Mouse (Mus musculus): ENCODE data around the gene Lactb.

Gene Lactb

DNA sequence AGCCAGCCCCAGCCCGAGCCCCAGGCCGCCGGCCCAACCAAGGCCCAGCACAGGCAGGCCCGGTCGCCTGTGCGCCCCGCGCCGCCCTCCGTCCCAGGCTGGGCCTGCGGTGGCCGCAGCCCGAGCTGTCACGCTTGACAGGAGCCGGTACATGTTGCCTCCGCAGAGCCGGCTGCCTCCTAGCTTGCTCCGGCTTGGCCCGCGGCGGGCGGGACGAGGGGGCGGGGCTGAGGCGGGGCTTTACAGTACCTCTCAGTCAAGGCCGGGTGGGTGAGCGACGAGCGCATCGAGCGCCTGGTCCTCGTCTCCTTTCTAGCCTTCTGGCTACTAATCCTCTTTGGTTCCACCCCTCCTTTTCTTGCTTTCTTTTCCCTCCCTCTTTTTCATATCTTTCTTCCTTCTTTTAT is at the start of gene Lactb:
TSS of gene Lactb (minus strand) at position 246 of the 407 bp plus-strand sequence.
- peak; percentile 97 for DNase-seq

DNA sequence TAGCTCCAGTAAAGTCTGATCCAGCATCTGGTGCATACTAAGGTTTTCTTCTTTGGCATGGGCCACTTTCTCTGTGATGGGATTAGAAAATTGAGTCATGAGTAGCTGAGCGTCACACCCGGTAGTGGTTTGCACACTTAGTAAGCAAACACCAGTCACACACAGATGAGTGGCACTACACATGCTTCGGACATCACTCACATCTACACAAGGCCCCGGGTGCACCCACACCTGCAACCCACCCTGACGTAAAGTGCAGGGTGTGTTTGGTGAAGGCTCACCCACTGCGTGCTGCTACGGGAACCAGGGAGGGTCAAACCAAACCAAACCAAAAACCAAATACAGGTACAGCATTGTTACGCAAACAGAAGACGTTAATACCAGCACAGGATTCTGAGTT is 48.1 kb upstream of the Lactb start:
- no peak for DNase-seq

DNA sequence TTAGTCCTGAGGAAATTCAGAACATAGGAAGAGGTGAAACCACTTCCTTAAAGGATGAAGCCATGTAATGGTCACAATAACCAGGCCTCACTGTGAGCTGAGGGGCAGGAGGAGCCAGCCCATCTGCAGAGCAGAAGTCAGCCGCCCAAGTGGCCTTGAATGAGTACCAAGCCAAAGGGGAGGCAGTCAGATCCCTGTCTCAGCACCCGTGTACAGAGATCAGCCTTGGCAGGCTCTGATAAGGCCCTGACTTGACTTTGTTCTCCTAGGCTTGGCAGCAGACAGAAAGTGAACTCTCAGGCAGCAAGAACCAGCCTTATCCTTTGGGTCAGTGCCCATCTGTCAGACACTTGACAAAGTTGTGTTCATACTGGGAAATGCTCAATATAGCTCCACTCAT is 44.8 kb upstream of the Lactb start:
- DNase-seq: no peak

DNA sequence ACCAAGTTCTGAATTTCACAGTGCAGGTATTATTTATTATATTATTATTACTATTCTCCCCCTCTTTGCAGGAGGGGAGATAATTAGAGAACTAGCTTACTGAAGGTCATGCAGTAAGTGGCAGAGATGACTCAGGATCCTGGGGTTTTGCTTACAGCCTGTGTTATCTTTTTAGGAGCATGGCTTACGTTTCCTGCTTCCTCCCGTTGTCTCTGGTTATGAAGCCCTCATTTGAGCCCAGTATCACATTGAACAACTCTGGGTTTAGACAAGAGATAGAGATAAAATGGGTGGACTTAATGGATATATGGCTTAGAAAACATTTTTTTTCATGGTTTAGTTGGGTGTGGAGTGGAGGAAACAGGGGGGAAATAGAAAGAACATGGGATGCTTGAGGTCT is 38.2 kb upstream of the Lactb start:
- no peak for DNase-seq

DNA sequence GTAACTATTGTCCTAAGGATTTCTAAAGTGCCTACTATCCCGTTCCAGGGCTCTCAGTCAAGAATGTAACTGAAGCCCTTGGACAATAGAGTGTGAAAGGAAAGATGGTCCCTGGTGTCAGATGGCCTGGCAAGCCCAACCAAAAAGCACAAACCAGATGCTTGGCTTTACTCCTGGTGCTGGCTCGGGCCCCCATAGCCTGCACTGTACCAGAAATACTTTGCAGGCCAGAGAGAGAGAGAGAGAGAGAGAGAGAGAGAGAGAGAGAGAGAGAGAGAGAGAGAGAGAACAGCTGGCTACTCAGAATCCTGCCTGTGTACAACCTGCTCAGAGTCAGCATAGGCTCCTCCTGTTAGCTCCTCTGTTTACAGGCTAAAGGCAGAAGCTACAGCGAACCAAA is 37.2 kb upstream of the Lactb start:
- no peak for DNase-seq

DNA sequence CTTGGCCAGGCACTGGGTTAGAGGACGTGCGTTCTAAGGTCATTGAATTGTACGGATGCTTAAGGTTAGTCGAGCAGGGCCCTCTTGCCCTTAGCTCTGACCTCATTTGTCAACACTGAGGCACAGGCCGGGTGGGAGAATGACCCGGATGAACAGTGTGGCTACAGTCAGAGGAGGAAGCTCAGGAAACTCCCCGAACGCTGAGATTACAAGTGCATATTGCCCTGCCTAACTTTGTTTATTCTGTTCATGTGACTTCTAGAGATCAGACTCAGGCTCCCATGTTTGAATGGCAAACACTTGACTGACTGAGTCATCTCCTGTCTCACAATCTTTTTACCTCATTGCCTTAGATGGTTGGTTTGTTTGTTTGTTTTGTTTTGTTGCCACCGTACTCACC is 36.2 kb upstream of the Lactb start:
- no peak for DNase-seq

DNA sequence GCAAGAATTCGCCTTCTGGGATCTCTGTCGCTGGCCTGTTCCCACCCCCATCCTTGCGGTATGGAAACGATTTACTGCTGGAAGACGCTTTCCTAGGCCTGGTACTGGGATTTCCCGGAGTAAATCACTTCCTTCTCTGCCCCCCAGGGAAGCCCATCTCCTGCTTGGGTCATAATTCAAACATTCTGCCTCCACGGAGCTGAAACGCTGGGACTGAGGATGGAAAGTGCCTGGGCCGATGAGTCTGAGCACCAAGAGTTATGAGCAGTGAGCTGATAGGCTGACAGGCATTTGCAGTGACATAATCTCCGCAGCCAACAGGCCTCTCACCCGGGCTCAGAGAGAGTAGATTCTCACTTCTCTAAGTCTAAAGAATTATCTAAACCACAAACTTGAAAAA is 33.5 kb upstream of the Lactb start:
- no peak for DNase-seq

DNA sequence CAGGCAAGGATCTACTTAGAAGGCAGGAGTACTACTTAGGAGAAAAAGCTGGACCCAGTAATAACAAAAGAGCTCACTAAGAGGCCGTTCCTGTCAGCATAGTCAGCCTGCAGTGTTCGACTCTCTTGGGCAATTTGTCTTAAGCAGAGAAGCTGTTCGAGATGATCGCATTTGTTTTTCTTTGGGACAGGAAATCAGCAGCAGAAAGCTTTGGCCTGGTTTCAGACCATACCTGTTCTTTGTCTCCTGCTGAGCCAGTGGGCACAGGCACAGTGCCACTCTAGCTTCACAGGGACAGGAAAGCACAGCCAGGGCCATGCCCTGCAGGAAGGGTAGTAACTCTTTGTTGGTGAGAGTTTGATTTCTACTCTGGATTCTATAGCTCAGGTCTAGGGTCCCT is 31.1 kb upstream of the Lactb start:
- DNase-seq: no peak

DNA sequence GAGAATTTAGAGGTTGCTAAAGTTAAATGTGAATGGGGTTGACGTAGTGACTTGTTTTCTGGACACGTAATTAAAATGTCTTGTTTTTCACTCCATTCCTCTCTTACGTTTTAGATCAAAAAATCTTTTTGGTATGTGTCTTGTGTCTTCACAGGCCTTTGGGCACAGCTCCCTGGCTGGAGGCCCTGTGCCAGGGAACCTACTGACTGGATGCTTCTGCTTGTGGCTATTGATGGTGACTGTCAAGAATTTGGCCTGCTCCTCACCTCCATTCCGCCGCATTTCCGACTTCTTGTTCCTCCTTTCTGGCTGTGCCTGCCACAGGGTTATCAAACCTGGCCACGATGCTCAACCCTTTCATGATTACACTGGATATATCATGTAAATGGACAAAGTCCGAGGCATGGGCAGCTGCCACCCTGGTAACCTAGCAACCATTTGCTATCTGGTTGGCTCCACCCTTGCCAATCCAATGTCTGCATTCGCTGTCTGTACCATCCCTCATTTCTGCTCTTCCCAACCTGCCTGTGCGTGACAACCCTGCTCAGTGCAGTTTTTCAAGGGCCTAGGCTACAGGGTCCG is 30.0 kb upstream of the Lactb start:
- no peak for DNase-seq

DNA sequence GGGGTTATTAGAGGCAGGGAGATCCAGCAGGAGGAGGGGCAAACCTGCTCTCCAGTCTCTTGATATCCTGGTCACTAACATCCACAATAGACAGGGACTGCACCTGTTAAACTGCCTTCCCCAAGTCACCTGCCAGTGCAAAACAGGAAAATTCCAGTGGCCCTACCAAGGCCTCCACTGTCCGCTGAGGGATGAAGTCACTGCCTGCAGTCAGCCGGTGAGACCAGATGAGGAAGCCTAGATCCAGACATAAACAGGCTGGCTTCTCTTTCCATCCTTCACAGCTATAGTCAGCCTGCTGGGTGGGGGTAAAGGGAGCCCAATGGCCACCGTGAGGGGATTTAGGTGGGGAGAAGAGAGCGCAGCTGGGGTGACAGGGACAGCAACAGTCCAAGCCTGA is 28.4 kb upstream of the Lactb start:
- no peak for DNase-seq

DNA sequence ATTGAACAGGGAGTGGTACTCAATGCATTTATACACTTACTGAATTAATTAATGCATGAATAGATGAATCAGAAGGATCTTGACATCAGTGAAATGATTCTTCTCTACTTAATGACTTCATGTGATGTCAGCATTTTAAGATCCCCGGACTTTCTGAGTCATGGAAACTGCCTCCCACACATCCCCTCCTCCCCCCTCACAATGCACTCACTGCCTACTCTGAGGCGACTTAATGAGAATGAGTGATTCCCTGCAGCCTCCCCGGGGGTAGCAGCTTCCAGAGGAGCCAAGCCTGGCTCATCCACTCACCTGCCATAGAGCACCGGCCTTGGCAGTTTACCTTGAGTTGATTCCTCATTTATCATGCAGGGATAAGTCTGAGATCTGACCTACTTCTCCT is 27.9 kb upstream of the Lactb start:
- DNase-seq: no peak

DNA sequence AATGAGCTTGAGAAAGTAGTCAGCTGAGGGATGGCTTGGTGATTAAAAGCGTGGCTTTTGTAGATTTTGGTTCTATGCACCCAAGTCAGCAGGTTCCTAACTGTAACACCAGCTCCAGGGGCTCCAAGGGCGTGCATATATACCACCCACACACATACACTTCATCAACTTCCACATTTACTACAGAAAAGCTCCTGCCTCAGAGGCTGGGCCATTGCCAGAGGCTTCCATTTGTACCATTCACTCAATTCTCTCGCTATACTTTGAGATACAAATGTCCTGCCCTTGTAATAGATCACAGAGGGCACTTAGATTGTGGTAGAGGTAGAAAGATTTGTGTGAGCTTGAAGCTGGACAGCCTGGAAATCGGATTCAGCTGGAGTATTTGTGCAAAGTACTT is 26.2 kb upstream of the Lactb start:
- no peak for DNase-seq

DNA sequence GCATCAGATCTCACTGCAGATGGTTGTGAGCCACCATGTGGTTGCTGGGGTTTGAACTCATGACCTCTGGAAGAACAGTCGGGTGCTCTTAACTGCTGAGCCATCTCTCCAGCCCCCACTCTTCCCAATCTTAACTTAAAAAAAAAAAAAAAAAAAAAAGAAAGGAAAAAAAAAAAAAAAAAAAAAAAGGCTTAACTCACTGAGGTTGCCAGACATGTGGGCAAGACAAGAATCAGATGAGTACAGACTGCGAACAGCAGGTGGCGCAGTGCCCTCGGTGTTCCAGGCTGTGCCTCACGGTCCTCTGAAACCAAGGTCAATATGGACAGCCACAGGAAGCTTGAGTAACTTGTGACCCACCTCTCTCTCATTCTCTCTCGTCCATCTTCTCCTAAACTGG is 25.8 kb upstream of the Lactb start:
- peak; percentile 85 for DNase-seq

DNA sequence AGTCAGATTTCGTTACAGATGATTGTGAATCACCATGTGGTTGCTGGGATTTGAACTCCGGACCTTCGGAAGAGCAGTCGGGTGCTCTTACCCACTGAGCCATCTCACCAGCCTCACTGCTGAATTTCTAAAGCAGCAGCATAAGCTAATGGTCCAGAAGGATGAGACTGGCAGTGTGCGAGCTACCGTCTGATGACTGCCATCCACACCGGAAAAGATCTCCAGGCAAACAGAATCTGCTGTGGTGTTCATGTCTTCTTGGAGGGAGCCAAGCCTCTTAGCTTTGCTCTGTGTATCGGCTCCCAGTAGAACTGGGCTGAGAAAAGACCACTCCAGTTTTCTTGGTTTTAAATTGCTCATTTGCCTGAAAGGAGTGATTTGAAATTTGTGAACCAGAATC is 24.4 kb upstream of the Lactb start:
- DNase-seq: no peak

DNA sequence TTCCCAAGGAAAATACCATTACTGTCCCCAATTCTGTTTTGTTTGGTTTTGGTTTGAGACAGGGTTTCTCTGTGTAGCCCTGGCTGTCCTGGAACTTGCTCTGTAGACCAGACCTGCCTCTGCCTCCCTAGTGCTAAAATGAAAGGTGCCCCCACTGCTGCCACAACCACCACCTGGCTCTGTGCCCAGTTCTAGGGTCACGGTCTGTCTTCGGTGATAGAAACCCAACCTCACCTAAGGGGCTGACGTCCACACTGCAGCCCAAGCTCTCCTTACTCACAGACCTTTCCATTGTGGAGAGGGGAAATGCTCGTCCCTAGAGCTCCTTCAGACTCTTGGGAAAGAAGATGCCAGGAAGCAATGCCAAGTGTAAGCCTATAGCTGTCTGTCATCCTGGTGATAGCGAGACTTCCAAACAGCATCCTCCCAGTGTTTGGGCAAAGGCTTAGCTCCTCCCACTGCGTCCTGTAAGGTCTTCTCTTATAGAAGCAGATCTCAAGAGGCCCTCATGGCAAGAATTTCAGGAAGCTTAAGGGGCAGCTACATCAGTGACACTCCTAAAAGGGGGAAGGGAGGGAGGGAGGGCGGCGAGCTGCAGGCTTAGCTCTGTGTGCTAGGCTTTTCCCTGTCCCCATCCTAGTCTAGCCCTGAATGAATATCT is 16.6 kb upstream of the Lactb start:
- DNase-seq: no peak

DNA sequence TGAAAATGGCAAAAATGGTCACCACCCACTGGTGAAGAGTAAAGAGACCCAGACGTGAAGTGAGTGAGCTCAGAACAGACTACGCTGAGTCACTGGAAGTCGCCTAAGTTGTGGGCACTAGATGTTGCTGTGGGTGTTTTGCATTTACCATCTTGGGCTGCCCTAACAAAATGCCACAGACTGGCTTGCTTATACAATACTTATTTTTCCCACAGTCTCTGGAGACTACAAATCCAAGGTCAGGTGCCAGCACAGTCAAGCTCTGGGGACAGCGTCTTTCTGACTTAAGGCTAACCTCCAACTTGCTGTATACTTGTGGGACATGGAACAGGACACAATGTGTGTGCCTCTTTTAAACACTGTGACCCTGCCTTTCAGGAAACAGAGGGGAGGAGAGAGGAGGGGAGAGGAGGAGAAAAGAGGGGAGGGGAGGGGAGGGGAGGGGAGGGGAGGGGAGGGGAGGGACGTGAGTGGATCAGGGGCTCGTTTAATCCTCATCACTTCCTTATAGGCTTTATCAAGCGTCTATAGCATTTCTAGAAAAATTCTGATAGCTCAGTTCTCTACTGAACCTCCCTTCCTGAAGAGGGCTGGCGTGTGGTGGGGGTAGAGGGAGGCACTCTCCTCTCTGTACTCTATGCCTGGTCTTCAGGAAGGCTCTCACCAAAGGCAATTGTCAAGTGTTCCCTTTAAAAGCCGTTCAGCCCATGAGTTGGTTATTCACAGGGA is 15.9 kb upstream of the Lactb start:
- DNase-seq: no peak

DNA sequence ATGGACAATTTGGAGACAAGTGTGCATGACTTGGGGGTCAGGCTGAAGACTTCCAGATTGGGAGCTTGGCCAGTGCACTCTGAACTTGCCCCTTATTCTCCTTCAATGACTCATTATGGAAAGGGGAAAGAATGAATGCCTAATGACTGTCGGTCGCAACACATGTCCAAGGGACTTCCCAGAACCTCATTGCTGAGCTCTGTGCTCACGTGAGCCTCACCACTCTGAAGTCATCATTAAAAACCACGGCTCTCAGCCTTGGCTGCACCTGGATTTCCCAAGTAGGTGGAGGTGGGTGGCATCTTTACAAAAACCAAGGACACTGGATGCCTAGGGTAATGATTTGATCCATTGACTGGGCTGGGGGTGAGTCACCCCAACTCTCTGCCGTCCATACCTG is 14.8 kb upstream of the Lactb start:
- no peak for DNase-seq

DNA sequence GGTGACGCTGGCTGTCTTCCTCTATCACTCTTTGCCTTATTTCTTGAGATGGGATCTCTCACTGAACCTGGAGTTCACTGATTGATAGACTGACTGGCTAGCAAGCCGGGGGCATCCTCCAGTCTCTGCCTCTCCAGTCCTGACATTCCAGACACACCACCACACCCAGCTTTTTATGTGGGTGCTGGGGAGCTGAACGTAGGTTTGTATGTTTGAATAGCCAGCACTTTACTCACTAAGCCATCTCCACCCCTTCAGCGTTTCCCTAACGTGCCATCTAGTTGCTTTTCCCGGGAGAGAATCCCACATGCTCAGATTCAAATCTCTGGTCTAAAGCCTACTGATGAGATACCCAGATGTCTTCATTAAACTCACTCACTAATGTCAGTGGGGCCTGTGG is 14.3 kb upstream of the Lactb start:
- no peak for DNase-seq

DNA sequence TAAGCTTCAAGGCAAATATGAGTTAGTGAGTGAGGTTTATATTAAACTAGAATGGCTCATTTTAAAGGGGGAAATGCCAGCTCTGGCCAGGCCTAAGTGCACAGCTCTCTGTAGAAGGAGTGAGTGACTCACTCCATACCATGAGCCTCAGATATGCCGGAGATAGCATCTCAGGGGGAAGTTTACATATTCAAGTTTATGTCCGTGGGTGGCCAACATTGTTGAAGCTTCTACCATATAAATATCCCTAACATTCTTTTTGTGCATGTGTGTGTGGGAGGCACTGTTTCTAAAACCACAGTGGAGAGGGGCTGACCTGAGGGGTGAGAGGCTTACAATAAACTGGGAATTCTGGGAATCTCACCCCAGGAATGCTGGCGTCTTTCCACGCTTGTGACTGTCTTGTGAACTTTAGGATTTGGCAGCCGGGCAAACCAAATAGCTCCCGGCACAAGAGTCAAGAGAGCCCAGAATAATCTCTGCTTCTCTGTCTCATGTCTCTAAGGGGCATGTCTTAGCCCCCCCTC is 13.7 kb upstream of the Lactb start:
- peak; percentile 66 for DNase-seq

DNA sequence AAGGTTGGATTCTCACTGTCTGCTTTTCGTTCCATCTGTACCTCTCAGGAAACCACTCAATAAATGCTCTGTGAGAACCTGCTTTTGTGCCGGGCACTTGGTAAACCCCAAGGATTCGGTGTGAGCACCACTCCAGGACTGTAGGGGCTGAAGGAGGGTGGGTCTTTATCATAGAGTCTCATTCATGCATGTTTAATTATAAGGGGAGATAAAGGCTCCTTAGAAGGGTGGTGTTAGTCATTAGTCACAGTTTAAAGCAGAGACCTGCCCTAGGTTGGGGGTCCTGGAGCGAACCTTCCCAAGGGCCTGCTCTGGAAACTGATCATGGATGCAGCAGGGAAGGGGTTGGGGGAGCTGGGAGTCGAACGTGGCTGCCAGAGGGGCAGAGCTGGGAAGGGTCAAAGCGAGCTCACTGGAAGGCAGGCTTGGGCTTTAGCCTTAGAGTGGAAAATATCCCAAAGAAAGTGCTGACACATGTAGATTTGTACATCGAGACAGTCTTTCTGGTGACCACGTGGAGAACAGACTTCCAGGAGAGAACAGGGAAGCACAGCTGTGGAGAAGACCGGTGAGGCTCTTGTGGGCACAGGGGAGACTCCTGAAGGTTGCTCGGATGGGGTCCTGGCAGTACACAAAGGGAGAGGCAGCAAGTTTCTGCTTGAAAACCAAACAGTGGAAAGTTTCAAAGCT is 13.1 kb upstream of the Lactb start:
- DNase-seq: no peak

DNA sequence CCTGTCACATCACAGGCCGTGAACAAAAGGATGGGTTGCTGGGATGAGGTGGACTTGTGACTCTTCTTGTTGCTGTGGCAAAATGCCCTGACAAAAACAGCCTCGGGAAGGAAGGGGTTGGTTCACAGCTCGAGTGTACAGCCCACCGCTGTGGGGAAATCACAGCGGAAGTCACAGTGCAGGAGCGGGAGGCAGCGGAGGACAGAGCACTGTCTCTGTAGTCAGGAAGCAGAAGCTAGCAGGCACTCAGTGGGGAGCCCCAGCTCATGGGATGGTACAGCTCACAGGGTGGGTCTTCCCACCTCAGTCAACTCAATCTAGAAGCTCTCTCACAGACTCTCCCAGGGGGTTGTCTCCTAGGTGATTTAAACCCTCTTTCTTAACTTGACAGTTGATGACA is 10.1 kb upstream of the Lactb start:
- DNase-seq: no peak

DNA sequence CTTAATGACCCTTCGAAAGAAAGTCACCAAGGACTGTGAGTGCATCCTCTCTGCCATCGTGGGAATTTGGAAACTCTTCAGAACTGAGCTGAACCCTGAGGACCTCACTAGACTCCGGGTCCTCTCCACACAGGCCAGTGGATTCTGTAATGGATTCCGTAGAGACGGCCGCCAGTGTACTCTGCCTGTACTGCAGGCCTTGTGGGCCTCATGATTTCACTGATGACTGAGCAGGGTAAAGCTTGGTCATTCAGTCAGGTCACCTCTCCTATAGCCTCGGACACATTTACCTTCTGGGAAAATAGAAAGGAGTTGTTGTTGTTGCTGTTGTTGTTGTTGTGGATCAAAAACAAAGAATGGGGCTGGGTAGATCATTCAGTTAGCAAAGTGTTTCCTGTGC is 6.8 kb upstream of the Lactb start:
- DNase-seq: no peak

DNA sequence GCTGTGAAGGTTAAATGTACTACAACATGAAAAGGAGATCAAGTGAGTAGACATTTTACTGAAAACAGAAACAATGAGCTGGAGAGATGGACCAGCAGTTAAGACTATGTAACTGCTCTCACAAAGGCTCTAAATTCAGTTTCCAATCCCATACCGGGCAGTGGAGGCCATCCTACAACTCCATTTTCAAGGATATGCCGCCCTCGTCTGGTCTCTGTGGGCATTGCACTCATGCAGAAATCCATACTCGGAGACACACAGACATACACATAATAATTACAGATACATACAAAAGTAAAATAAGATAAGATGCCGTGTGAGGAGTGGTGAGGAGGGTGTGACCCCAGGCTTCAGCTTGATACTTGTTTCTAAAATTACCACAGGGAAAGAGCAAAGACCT is 5.2 kb upstream of the Lactb start:
- DNase-seq: peak; percentile 81

DNA sequence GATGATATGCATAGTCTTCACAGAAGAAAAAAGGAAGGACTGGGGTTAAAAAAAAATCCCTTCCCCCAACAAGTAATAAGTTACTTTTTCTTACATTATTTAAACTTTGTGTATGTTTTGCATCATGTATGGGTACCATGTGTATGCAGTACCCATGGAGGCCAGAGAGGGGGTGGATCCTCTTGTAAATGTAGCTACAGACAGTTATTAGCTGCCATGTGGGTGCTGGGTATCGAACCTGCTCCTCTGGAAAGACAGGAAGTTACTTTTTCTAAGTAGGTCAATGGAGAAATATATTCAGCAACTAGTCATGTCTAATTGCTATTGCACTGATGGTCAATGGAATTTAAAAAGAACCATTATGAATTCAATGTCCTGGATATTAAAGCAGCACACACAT is 3.2 kb upstream of the Lactb start:
- no peak for DNase-seq

Measured in kidney, adult 18-20 months (tissue).